Comparison of ENCODE assay signal across 24 mouse cellular contexts in the genomic region with DNA sequence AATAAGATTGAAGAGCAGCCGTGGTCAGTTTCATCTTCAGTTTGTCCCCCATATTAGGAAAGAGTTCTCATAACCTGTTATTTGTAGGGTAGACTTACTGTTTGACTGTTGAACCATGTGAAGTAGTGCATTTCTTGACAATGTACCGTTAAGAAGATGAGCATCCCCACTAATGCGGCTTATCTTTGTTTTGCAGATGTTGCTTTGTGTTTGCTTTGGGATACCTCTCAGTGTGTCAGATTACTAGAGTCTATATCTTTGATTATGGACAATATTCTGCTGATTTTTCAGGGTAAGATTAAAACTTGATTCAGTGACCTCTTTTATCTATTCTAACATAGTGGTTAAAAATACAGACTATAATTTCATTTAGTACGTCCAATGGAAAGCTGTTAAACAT.
"Had no signal": no experiment of that assay in that cellular context is flagged by ENCODE, and none has a peak within 500 bp of the region (broad histone marks: within the 10 kb centered on the region; RNA-seq: fewer than 3 reads in every experiment).

No protein-coding gene starts in this region.

- H3K27me3 ChIP-seq: limb, embryonic 12.5 days; limb, embryonic 15.5 days; lung, embryonic 15.5 days; megakaryocyte, embryonic 14.5 days; midbrain, embryonic 12.5 days; midbrain, embryonic 15.5 days; neural tube, embryonic 12.5 days; neural tube, embryonic 15.5 days had no signal

- H3K36me3 ChIP-seq: lung, embryonic 15.5 days; midbrain, embryonic 12.5 days; midbrain, embryonic 15.5 days; neural tube, embryonic 15.5 days had no signal

- ATAC-seq: intestine, postnatal 0 days; midbrain, embryonic 15.5 days had no signal

- H3K4me3 ChIP-seq: left cerebral cortex, adult 2 months; limb, embryonic 12.5 days; limb, embryonic 15.5 days; lung, embryonic 15.5 days; megakaryocyte, embryonic 14.5 days; midbrain, embryonic 12.5 days; midbrain, embryonic 15.5 days; neural tube, embryonic 12.5 days; neural tube, embryonic 15.5 days had no signal

- H3K27ac ChIP-seq: kidney, postnatal 0 days; left cerebral cortex, adult 2 months; limb, embryonic 12.5 days; limb, embryonic 15.5 days; lung, embryonic 15.5 days; macrophage; midbrain, embryonic 12.5 days; midbrain, embryonic 15.5 days; neural tube, embryonic 12.5 days; neural tube, embryonic 15.5 days; stomach, postnatal 0 days had no signal

- DNase-seq: kidney, adult 2 months; kidney, postnatal 36 days; layer of hippocampus, postnatal 36 days; lung, adult 18-20 months; lung, postnatal 14 days; right cerebral cortex, adult 18-20 months; right cerebral cortex, postnatal 14 days; right cerebral cortex, postnatal 4 days; thymus, adult 2 months; thymus, postnatal 14 days; thymus, postnatal 4 days had no signal

- H3K4me2 ChIP-seq: limb, embryonic 12.5 days; limb, embryonic 15.5 days; lung, embryonic 15.5 days; midbrain, embryonic 12.5 days; midbrain, embryonic 15.5 days; neural tube, embryonic 12.5 days; neural tube, embryonic 15.5 days had no signal

- H3K9me3 ChIP-seq: limb, embryonic 12.5 days; limb, embryonic 15.5 days; lung, embryonic 15.5 days; megakaryocyte, embryonic 14.5 days; midbrain, embryonic 12.5 days; midbrain, embryonic 15.5 days; neural tube, embryonic 12.5 days; neural tube, embryonic 15.5 days had no signal

- H3K9ac ChIP-seq: limb, embryonic 12.5 days; limb, embryonic 15.5 days; lung, embryonic 15.5 days; midbrain, embryonic 12.5 days; midbrain, embryonic 15.5 days; neural tube, embryonic 12.5 days; neural tube, embryonic 15.5 days had no signal
